In genomic region chr8:111375192-111375591, GRCm38 (mm10) we compare ENCODE assay signal across 21 mouse cellular contexts. TPM values are rescaled to one million over a fixed set of nuclear protein-coding genes. Genes with fewer than 3 reads are reported as not detected.
DNase-seq lines count a peak whose midpoint lies in the region; TF ChIP-seq lines count a peak whose summit lies in the region.
"Had no signal": no experiment of that assay in that cellular context is flagged by ENCODE, and none has a peak within 500 bp of the region (broad histone marks: within the 10 kb centered on the region; RNA-seq: fewer than 3 reads in every experiment).

No protein-coding gene starts in this region.

- DNase-seq in embryo, embryonic 10.5 days (ENCODE audit: low spot score): peak; percentile 18
- DNase-seq in embryo, embryonic 10 days (ENCODE audit: low spot score): no peak
- DNase-seq in layer of hippocampus, adult 2 months (ENCODE audit: low spot score in 2 of 2): peak in 1 of 2 experiments; percentile 48
- DNase-seq in layer of hippocampus, adult 9-10 months (ENCODE audit: low spot score): no peak
- peak; percentile 45 to 46 for DNase-seq in right cerebral cortex, postnatal 10 days (ENCODE audit: low spot score in 2 of 2)
- DNase-seq in right cerebral cortex, postnatal 14 days: no peak
- peak; percentile 68 for DNase-seq in telencephalon, adult 2 months (ENCODE audit: low read depth, low spot score)
- DNase-seq in spleen, postnatal 10 days (ENCODE audit: low spot score in 2 of 2): no peak
- DNase-seq: cerebellum, adult 11-12 months; heart, adult 11 months; heart, postnatal 4 days; lung, postnatal 10 days; thymus, adult 18-20 months had no signal

- peak overlapping the region; percentile 86 for H3K27ac ChIP-seq in layer of hippocampus, adult 2 months
- H3K27ac ChIP-seq: forebrain, embryonic 13.5 days; heart, embryonic 13.5 days; kidney, postnatal 0 days; limb, embryonic 15.5 days; neural tube, embryonic 12.5 days had no signal

- H3K4me3 ChIP-seq in layer of hippocampus, adult 2 months: no peak overlapping the region
- H3K4me3 ChIP-seq: forebrain, embryonic 13.5 days; heart, embryonic 13.5 days; limb, embryonic 15.5 days; neural tube, embryonic 12.5 days had no signal

- TF ChIP-seq CTCF in layer of hippocampus, adult 2 months (conservative IDR thresholded peaks at IDR 0.05): no peak

RNA-seq across cellular contexts. Expression of gene Fa2h, which starts 18.4 kb away (rescaled TPM):
- 10 to 100 TPM; 22.0 to 23.1 TPM for total RNA-seq in layer of hippocampus, adult 2 months (2021)
- total RNA-seq: megakaryocyte, adult 5-6 weeks; MEL had no signal

RNA-seq across cellular contexts. Expression of gene Mlkl, which starts 37.2 kb away (rescaled TPM):
- total RNA-seq in layer of hippocampus, adult 2 months (2021): 1 to 10 TPM in 1 of 2 experiments, under 1 TPM in 1; 0.22 to 1.1 TPM
- total RNA-seq: midbrain, postnatal 0 days had no signal

Comparison
In these comparisons a context has a peak if more than half of its experiments do, and no peak if none do; other contexts are left out.
1. DNase-seq: peak in embryo, embryonic 10.5 days (single experiment), right cerebral cortex, postnatal 10 days (2 of 2) and telencephalon, adult 2 months (single experiment); none in embryo, embryonic 10 days (single experiment), layer of hippocampus, adult 9-10 months (single experiment), right cerebral cortex, postnatal 14 days (single experiment) and spleen, postnatal 10 days (0 of 2).